Mouse (Mus musculus) kidney, adult 2 months (tissue): Measurements from ENCODE around the gene Sh3glb2.

Source experiments
- CTCF ChIP-seq: fragments of 200-500 bp; conservative IDR thresholded peaks from 2 replicates; pipeline ENCODE4 v1.5.1; 2011; ENCODE audit warnings: low read depth, mild to moderate bottlenecking, control low read depth, low read length, moderate library complexity, mixed read lengths; ENCODE audit not compliant: insufficient read depth, insufficient read length
- POLR2A ChIP-seq: fragments of 200-500 bp; IDR thresholded peaks from one replicate; pipeline ENCODE4 v1.6.1; 2011; ENCODE audit warnings: low read depth, low read length, control low read depth

DNA sequence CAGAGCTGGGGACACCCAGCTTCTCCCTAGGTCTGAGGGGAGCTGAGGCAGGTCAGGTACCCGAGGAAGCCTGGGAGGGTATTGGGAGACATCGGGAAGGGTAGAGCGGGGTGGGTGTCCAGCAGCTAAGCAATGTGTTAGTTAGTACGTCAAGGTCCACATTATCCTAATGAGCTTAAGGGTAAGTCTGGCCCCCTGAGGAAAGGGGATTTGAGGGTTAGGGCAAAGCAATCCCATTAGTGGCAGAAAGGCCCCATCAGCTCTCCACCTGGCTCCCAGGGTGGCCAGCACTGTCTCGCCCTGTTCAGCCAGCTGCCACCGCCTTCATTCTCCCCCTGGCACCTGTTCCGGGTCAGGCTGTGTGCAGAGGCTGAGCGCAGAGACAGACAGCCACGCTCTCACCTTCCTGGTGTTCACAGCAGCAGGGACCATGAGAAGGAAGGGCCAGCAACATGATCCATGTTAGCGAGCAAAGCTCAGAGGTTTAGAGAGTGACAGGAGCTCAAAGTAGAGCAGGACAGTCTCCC, 38.9 kb upstream of the Sh3glb2 start:
- TF ChIP-seq CTCF (no peak), POLR2A (no peak)
